Mouse (Mus musculus) hindbrain, embryonic 13.5 days (tissue): ENCODE data around the gene Ttbk1. TPM values are rescaled to one million over a fixed set of nuclear protein-coding genes. Genes with fewer than 3 reads are reported as not detected.

Experiments
- ATAC-seq: fragments of 200-750 bp; cut with Nextera tagmentation; 2 replicates; pipeline ENCODE4 v1.8.0; 2017; ENCODE audit warnings: moderate TSS enrichment; ENCODE audit not compliant: low FRiP score
- H3K27ac ChIP-seq: fragments of 300-500 bp; sonication (generic); 2 replicates; pipeline ENCODE4 v1.5.1; 2015; ENCODE audit warnings: inconsistent platforms, mild to moderate bottlenecking, moderate library complexity
- H3K27me3 ChIP-seq: fragments of 300-500 bp; sonication (generic); 2 replicates; pipeline ENCODE4 v1.6.1; 2015; ENCODE audit warnings: mild to moderate bottlenecking, inconsistent platforms
- H3K36me3 ChIP-seq: fragments of 300-500 bp; sonication (generic); 2 replicates; pipeline ENCODE4 v1.6.1; 2015; ENCODE audit warnings: mild to moderate bottlenecking, inconsistent platforms
- H3K4me1 ChIP-seq: fragments of 300-500 bp; sonication (generic); replicated peaks from 2 replicates; pipeline ENCODE4 v1.6.1; 2015; ENCODE audit warnings: inconsistent platforms
- H3K4me2 ChIP-seq: fragments of 300-500 bp; sonication (generic); 2 replicates; pipeline ENCODE4 v1.6.1; 2015; ENCODE audit warnings: inconsistent platforms, mild to moderate bottlenecking, moderate library complexity
- H3K4me3 ChIP-seq: fragments of 300-500 bp; sonication (generic); 2 replicates; pipeline ENCODE4 v1.5.1; 2015; ENCODE audit warnings: mild to moderate bottlenecking, inconsistent platforms
- H3K9ac ChIP-seq: fragments of 300-500 bp; sonication (generic); 2 replicates; pipeline ENCODE4 v1.6.1; 2015; ENCODE audit warnings: mild to moderate bottlenecking, inconsistent platforms
- H3K9me3 ChIP-seq: fragments of 300-500 bp; sonication (generic); 2 replicates; pipeline ENCODE4 v1.6.1; 2016; ENCODE audit warnings: inconsistent platforms
- WGBS: fragments of 180-500 bp; shearing (Covaris S2); methylation state at CpG from one replicate; pipeline ENCODE4 v1.1.7; 2015; 5-methylcytosine and 5-hydroxymethylcytosine counted together
- polyA plus RNA-seq: library from polyadenylated mRNA; unstranded; fragments of >200 nt; fragmentation: Nextera tagmentation; extraction: Ambion mirVana; gene quantifications from 2 replicates; pipeline ENCODE4 v1.2.1, GENCODE M21; 2015

Ttbk1 gene
- polyA plus RNA-seq, 1 experiment from 2014 or later: 4.7 TPM

- no peak overlapping the region for H3K9ac ChIP-seq
- H3K9me3 ChIP-seq: no peaks in the 10 kb centered on the region
- 92% methylated on average over 10 of the region's 10 CpGs for WGBS
- no peak overlapping the region for H3K27ac ChIP-seq
- no peak overlapping the region for H3K4me2 ChIP-seq
- H3K27me3 ChIP-seq: peaks cover 32% of the 10 kb centered on the region
- H3K36me3 ChIP-seq: peaks cover 3% of the 10 kb centered on the region; the same call in 1 of the 2 replicates
- no peak for ATAC-seq
- no peak overlapping the region for H3K4me3 ChIP-seq
- H3K4me1 ChIP-seq: peaks cover 23% of the 10 kb centered on the region
Measured at GRCm38 (mm10) chr17:46439176-46439575, 48.3 kb downstream of the Ttbk1 start.

GRCm38 (mm10) chr17:46438298-46438873, 49.1 kb downstream of the Ttbk1 start, which contains the start of gene Slc22a7:
Gene Slc22a7 (minus strand): TSS chr17:46438457.
- ATAC-seq: no peak
- Histone ChIP-seq H3K4me2 (no peak within 1 kb of the TSS), H3K4me1 (peaks cover 28% of the 10 kb centered on the region), H3K9ac (0 out of 2 replicates have a peak within 1 kb of the TSS, but pooled peaks have one; percentile 14), H3K27ac (no peak within 1 kb of the TSS), H3K9me3 (no peaks in the 10 kb centered on the region), H3K4me3 (no peak within 1 kb of the TSS), H3K27me3 (peaks cover 24% of the 10 kb centered on the region), H3K36me3 (no peaks in the 10 kb centered on the region)
- WGBS: 78% methylated on average over 4 of the region's 4 CpGs

- Histone ChIP-seq H3K9ac (no peak overlapping the region), H3K4me2 (0 out of 2 replicates have a peak overlapping the region, but pooled peaks have one; percentile 2), H3K27ac (no peak overlapping the region), H3K4me3 (no peak overlapping the region), H3K36me3 (no peaks in the 10 kb centered on the region), H3K9me3 (no peaks in the 10 kb centered on the region), H3K27me3 (peaks cover 11% of the 10 kb centered on the region; the same call in 1 of the 2 replicates), H3K4me1 (peaks cover 15% of the 10 kb centered on the region; the same call in 1 of the 2 replicates)
- WGBS: 27% methylated on average over 23 of the region's 23 CpGs
- peak; percentile 61 for ATAC-seq
Measured at GRCm38 (mm10) chr17:46436672-46437366, 50.7 kb downstream of the Ttbk1 start.

DNA sequence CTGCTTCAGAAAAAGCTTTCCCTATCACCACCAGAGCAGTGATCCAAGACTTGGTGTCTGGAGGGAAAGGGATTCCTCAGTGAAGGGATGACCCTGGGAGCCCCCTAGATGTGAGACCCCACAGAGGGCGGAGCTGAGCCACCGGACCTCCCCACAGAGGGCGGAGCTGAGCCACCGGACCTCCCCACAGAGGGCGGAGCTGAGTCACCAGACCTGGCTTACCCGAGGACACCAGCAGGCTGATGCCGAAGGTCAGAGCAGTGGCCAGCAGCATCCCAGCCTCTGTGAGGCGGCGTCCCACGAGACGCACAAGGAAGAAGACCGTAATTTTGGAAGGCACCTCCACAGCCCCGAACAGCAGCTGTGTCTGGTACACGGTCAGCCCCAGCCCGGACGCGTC, 53.8 kb downstream of the Ttbk1 start:
- Histone ChIP-seq H3K27me3 (peaks cover 24% of the 10 kb centered on the region; the same call in 1 of the 2 replicates), H3K4me3 (no peak overlapping the region), H3K4me2 (peak overlapping the region; percentile 39), H3K27ac (no peak overlapping the region), H3K9ac (peak overlapping the region; percentile 39; the same call in 1 of the 2 replicates), H3K9me3 (no peaks in the 10 kb centered on the region), H3K4me1 (peaks cover 22% of the 10 kb centered on the region), H3K36me3 (no peaks in the 10 kb centered on the region)
- 5% methylated on average over 17 of the region's 17 CpGs for WGBS
- ATAC-seq: no peak

DNA sequence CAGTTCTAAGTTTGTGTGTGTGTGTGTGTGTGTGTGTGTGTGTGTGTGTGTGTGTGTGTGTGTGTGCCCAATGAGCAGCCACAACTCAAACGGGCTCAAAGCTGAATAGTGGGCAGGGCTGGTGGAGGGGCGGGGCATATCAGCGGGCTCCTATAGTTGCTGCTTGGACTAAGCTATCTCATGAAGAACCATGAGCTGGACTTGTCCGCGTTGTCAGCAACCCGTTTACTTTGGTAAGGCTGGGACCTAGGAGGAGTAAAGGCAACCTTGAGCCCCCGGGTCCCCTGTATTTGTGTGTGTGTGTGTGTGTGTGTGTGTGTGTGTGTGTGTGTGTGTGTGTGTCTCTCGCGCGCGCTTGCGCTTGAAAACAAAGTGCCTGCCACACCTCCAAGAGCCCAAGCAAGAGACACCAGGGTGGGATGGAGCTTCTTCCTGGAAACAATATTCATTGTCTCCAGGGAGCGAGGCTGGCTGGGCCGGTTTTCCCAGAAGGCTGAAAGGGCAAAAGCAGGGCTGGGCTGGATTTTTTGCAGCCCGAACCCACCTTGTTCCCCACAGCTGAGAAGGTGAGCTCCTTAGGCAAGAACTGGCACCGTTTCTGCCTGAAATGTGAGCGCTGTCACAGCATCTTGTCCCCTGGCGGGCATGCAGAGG, 58.6 kb downstream of the Ttbk1 start, which contains the start of gene Crip3:
Crip3 (plus strand) TSS at position 166 of the 654 bp plus-strand sequence.
- Histone ChIP-seq H3K9me3 (no peaks in the 10 kb centered on the region), H3K27ac (no peak within 1 kb of the TSS), H3K4me3 (no peak within 1 kb of the TSS), H3K27me3 (peaks cover 16% of the 10 kb centered on the region; the same call in 1 of the 2 replicates), H3K9ac (peak within 1 kb of the TSS; percentile 13; the same call in 1 of the 2 replicates), H3K36me3 (peaks cover 8% of the 10 kb centered on the region), H3K4me1 (peaks cover 9% of the 10 kb centered on the region), H3K4me2 (peak within 1 kb of the TSS; percentile 42)
- no peak for ATAC-seq
- WGBS: 10% methylated on average over 18 of the region's 18 CpGs

DNA sequence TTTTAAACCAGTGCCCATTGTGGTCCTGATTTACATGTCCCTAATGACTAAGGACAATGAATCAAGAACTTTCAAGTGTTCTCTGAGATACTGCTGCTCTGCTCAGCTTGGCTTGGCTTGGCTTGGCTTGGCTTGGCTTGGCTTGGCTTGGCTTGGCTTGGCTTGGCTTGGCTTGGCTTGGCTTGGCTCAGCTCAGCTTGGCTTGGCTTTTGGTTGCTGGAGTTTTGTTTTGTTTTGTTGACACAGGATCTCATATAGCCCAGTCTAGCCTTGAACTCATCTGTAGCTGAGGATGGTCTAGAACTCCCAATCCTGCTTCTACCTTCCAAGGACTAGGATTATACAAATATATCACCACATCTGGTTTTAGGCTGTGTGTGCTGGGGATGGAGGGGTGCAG, 61.0 kb downstream of the Ttbk1 start:
- Histone ChIP-seq H3K9me3 (no peaks in the 10 kb centered on the region), H3K9ac (no peak overlapping the region), H3K27me3 (peaks cover 16% of the 10 kb centered on the region; the same call in 1 of the 2 replicates), H3K4me3 (no peak overlapping the region), H3K4me2 (no peak overlapping the region), H3K36me3 (peaks cover 8% of the 10 kb centered on the region), H3K4me1 (peaks cover 6% of the 10 kb centered on the region), H3K27ac (no peak overlapping the region)
- ATAC-seq: no peak

DNA sequence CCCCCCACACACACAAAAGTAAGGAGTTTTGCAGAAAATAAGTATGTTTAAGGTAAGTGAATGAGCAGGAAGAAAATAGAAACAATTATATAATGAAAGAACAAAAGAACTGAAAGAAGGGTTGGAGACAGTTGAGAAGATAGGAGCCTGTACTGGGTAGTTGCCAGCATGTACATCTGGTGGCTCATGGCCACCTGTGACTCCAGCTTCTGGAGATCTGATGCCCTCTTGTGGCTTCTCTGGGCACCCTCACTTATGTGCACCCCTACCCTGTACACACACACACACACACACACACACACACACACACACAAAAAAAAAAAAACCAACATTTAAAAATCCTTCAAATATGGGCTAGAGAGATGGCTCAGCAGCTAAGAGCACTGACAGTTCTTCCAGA, 67.8 kb downstream of the Ttbk1 start:
- H3K27me3 ChIP-seq: no peaks in the 10 kb centered on the region
- peaks cover 22% of the 10 kb centered on the region for H3K36me3 ChIP-seq
- no peaks in the 10 kb centered on the region for H3K4me1 ChIP-seq
- no peak overlapping the region for H3K4me3 ChIP-seq
- no peak for ATAC-seq
- H3K9ac ChIP-seq: no peak overlapping the region
- H3K27ac ChIP-seq: no peak overlapping the region
- H3K9me3 ChIP-seq: no peaks in the 10 kb centered on the region
- no peak overlapping the region for H3K4me2 ChIP-seq

DNA sequence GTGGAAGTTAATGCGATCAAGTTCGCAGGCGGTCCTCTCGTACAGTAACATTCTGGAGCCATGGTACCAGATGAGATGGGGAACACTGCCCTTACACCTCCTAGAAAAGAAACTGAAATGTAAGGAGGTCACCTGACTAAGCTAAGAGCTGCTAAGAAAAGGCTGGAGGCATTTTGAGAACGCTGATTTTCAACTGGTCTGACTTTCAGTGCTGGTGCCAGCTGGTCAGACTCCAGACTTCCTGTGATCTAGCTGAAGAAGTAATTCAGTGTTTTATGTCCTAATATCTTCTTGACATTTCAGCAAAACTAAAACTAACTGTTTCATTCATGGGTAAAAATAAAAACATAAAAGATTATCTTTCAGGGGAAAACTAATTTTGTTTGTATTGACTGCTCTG, 68.8 kb downstream of the Ttbk1 start:
- Histone ChIP-seq H3K36me3 (peaks cover 30% of the 10 kb centered on the region), H3K27me3 (no peaks in the 10 kb centered on the region), H3K9ac (no peak overlapping the region), H3K27ac (no peak overlapping the region), H3K4me2 (no peak overlapping the region), H3K4me1 (no peaks in the 10 kb centered on the region), H3K9me3 (no peaks in the 10 kb centered on the region), H3K4me3 (no peak overlapping the region)
- ATAC-seq: no peak
- WGBS: 71% methylated on average over 5 of the region's 5 CpGs

GRCm38 (mm10) chr17:46408478-46408877, 79.0 kb downstream of the Ttbk1 start:
- Histone ChIP-seq H3K4me1 (no peaks in the 10 kb centered on the region), H3K27ac (no peak overlapping the region), H3K9ac (no peak overlapping the region), H3K4me2 (no peak overlapping the region), H3K9me3 (no peaks in the 10 kb centered on the region), H3K36me3 (peaks cover 83% of the 10 kb centered on the region), H3K4me3 (no peak overlapping the region), H3K27me3 (no peaks in the 10 kb centered on the region)
- WGBS: 36% methylated on average over 3 of the region's 3 CpGs
- no peak for ATAC-seq

DNA sequence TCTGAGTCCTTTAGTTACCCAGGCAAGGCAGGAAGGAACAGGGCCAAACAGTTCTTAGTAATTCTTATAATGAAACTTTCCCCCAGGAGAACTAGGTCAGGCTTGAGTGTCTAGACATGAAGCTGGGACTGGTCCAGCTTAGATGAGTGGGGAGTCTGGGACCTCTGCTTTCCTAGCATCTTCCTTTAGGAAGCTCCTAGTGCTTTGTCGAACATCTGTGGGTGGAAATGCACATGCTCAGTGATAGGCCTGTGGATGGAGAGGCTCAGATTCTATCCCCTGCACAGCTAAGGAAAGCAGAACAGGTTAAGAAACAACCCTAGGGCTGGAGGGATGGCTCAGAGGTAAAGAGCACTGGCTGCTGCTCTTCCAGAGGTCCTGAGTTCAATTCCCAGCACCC, 92.8 kb downstream of the Ttbk1 start:
- WGBS: 89% methylated on average over 1 of the region's 1 CpGs
- H3K9me3 ChIP-seq: no peaks in the 10 kb centered on the region
- no peaks in the 10 kb centered on the region for H3K27me3 ChIP-seq
- H3K4me2 ChIP-seq: no peak overlapping the region
- ATAC-seq: no peak
- H3K27ac ChIP-seq: no peak overlapping the region
- peaks cover 57% of the 10 kb centered on the region for H3K36me3 ChIP-seq
- no peak overlapping the region for H3K4me3 ChIP-seq
- H3K9ac ChIP-seq: no peak overlapping the region
- H3K4me1 ChIP-seq: no peaks in the 10 kb centered on the region

DNA sequence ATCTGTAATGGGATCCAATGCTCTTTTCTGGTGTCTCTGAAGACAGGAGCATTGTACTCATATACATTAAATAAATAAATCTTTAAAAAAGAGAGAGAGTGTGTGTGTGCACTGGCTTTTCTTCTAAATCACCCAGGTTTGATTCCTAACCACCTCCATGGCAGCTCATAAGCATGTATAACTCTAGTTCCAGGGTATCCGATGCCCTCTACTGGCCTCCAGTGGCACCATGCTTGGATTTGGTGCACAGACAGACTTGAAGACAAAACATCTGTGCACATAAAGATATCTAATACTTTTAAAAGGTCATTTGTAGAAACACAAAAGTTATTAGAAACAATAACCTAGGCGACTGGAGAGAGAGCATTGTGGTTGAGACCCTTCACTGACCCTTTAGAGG, 94.5 kb downstream of the Ttbk1 start:
- Histone ChIP-seq H3K27ac (no peak overlapping the region), H3K4me3 (no peak overlapping the region), H3K4me1 (no peaks in the 10 kb centered on the region), H3K9ac (no peak overlapping the region), H3K9me3 (no peaks in the 10 kb centered on the region), H3K27me3 (no peaks in the 10 kb centered on the region), H3K4me2 (no peak overlapping the region), H3K36me3 (peaks cover 56% of the 10 kb centered on the region)
- WGBS: 38% methylated on average over 2 of the region's 2 CpGs
- no peak for ATAC-seq
